Mouse (Mus musculus) intestine, embryonic 15.5 days (tissue): ENCODE data around the gene Agbl3. TPM values are rescaled to one million over a fixed set of nuclear protein-coding genes. Genes with fewer than 3 reads are reported as not detected.

Experiments used
- ATAC-seq: fragments of 200-750 bp; cut with Nextera tagmentation; 2 replicates; pipeline ENCODE4 v1.8.0; 2017; ENCODE audit warnings: moderate TSS enrichment, moderate library complexity
- H3K27ac ChIP-seq: fragments of 300-500 bp; sonication (generic); 2 replicates; pipeline ENCODE4 v1.5.1; 2015; ENCODE audit warnings: mild to moderate bottlenecking, inconsistent platforms
- H3K27me3 ChIP-seq: fragments of 300-500 bp; sonication (generic); replicated peaks from 2 replicates; pipeline ENCODE4 v1.6.1; 2015; ENCODE audit warnings: inconsistent platforms
- H3K36me3 ChIP-seq: fragments of 300-500 bp; sonication (generic); 2 replicates; pipeline ENCODE4 v1.6.1; 2015; ENCODE audit warnings: inconsistent platforms
- H3K4me1 ChIP-seq: fragments of 300-500 bp; sonication (generic); replicated peaks from 2 replicates; pipeline ENCODE4 v1.6.1; 2015; ENCODE audit warnings: inconsistent platforms
- H3K4me2 ChIP-seq: fragments of 300-500 bp; sonication (generic); replicated peaks from 2 replicates; pipeline ENCODE4 v1.6.1; 2015; ENCODE audit warnings: mild to moderate bottlenecking, inconsistent platforms
- H3K4me3 ChIP-seq: fragments of 300-500 bp; sonication (generic); replicated peaks from 2 replicates; pipeline ENCODE4 v1.5.1; 2015; ENCODE audit warnings: inconsistent platforms
- H3K9ac ChIP-seq: fragments of 300-500 bp; sonication (generic); 2 replicates; pipeline ENCODE4 v1.6.1; 2015; ENCODE audit warnings: inconsistent platforms
- H3K9me3 ChIP-seq: fragments of 300-500 bp; sonication (generic); 2 replicates; pipeline ENCODE4 v1.6.1; 2016; ENCODE audit warnings: inconsistent platforms
- WGBS: fragments of 180-500 bp; shearing (Covaris S2); methylation state at CpG from one replicate; pipeline ENCODE4 v1.1.7; 2015; 5-methylcytosine and 5-hydroxymethylcytosine counted together
- polyA plus RNA-seq: library from polyadenylated mRNA; unstranded; fragments of >200 nt; fragmentation: Nextera tagmentation; extraction: Ambion mirVana; gene quantifications from 2 replicates; pipeline ENCODE4 v1.2.1, GENCODE M21; 2015

The Agbl3 gene
- 4.0 and 4.7 TPM in 2 replicates for polyA plus RNA-seq

DNA sequence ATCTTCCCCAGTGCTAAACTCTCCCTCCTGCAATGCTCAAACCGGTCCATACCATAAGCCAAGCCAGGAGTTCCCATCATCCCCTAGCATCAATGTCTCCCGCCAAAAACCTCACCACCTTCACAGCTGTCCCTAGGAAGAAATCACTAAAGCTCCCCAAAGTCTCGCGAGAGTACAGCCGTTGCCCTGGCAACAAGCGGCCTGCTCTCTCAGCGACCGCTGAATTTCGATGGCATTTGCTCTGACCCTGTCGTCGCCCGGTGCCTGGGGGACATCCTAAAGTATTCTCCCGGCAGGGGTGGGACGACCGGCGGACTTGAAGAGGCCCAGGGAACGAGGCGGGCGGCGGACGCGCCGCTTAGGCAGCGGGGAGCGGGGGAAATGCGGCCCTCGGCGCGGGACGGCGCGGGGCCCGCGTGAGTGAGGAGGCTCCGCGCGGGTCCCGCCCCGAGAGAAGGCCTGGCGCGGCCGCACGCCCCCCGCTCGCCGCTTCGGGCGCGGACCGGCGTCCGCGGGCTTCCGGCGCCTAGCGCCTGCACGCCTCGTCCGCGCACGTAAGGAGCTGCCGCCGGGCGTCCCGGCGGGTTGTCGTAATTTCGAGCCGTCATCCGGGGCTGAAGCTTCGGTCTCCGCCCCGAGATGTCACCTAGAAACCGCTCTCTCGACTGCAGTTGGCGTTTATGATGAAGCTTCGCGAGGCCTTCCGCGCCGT, at the start of gene Agbl3:
Agbl3 (plus strand) TSS at position 202 of the 712 bp plus-strand sequence.
- WGBS = under 1% methylated on average over 65 of the region's 81 CpGs
- H3K4me2 ChIP-seq = peak within 1 kb of the TSS; percentile 81
- no peaks in the 10 kb centered on the region for H3K27me3 ChIP-seq
- peak within 1 kb of the TSS; percentile 77 for H3K9ac ChIP-seq
- peak within 1 kb of the TSS; percentile 97 for H3K27ac ChIP-seq
- no peaks in the 10 kb centered on the region for H3K4me1 ChIP-seq
- H3K36me3 ChIP-seq = no peaks in the 10 kb centered on the region
- H3K9me3 ChIP-seq = no peaks in the 10 kb centered on the region
- peak; percentile 95 for ATAC-seq
- peak within 1 kb of the TSS; percentile 63 for H3K4me3 ChIP-seq

GRCm38 (mm10) chr6:34731007-34731406, 49.2 kb upstream of the Agbl3 start:
- no peak overlapping the region for H3K27ac ChIP-seq
- H3K4me3 ChIP-seq = no peak overlapping the region
- H3K4me2 ChIP-seq = no peak overlapping the region
- no peak overlapping the region for H3K9ac ChIP-seq
- WGBS = 49% methylated on average over 6 of the region's 6 CpGs
- H3K36me3 ChIP-seq = no peaks in the 10 kb centered on the region
- H3K9me3 ChIP-seq = no peaks in the 10 kb centered on the region
- H3K4me1 ChIP-seq = peaks cover 15% of the 10 kb centered on the region
- H3K27me3 ChIP-seq = no peaks in the 10 kb centered on the region
- ATAC-seq = no peak

- Histone ChIP-seq H3K9me3 (no peaks in the 10 kb centered on the region), H3K27ac (no peak overlapping the region), H3K4me2 (no peak overlapping the region), H3K4me1 (peaks cover 15% of the 10 kb centered on the region), H3K36me3 (no peaks in the 10 kb centered on the region), H3K27me3 (no peaks in the 10 kb centered on the region), H3K4me3 (no peak overlapping the region), H3K9ac (no peak overlapping the region)
- no peak for ATAC-seq
- WGBS = 62% methylated on average over 9 of the region's 9 CpGs
Measured at GRCm38 (mm10) chr6:34731529-34731928, 48.7 kb upstream of the Agbl3 start.

DNA sequence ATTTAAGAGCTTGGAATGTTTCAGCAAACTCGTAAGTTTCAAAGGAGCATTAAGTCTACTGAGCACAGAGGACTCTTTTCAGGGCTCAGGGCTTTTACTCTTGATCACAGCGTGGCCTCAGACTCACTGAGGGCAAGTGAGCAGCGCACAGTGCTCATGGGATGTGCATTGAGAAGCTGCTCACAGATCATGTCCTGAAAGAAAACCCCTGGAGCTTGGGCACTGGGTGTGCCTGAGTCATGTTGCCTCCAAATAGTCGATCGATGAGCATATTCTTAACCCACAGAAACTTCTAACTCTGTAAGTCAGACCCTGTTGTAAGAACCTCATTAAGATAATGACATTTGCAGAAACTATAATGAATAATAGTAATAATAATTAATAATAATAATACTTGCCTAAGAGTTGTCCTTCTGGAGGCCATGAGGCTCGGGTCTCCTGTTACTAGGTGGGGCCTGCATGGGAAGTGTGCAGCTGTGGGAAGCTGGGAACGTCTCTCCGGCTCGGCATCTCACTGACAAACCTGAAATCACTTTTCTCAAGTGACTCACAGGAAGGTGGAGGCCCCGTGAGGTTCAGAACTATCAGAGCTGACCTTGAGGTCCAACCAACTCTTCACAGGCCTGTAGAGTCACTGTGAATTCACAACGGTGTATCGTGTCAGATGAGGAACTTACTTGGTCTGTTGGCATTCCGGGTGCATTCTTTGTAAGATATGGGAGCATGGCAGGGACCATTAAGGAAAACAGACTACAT, 45.1 kb upstream of the Agbl3 start:
- no peaks in the 10 kb centered on the region for H3K36me3 ChIP-seq

GRCm38 (mm10) chr6:34736934-34737333, 43.3 kb upstream of the Agbl3 start:
- H3K27me3 ChIP-seq = no peaks in the 10 kb centered on the region
- ATAC-seq = no peak
- no peak overlapping the region for H3K4me2 ChIP-seq
- H3K36me3 ChIP-seq = 0 out of 2 replicates have a peak, but pooled peaks cover 4% of the 10 kb centered on the region
- 46% methylated on average over 2 of the region's 2 CpGs for WGBS
- H3K4me3 ChIP-seq = no peak overlapping the region
- no peak overlapping the region for H3K27ac ChIP-seq
- H3K9ac ChIP-seq = no peak overlapping the region
- no peaks in the 10 kb centered on the region for H3K9me3 ChIP-seq
- H3K4me1 ChIP-seq = no peaks in the 10 kb centered on the region

More for the DNA sequence above, 45.1 kb upstream of the Agbl3 start:
- WGBS = 74% methylated on average over 13 of the region's 13 CpGs
- H3K4me1 ChIP-seq = peaks cover 3% of the 10 kb centered on the region
- no peak overlapping the region for H3K27ac ChIP-seq
- H3K4me3 ChIP-seq = no peak overlapping the region
- H3K9me3 ChIP-seq = no peaks in the 10 kb centered on the region
- H3K4me2 ChIP-seq = no peak overlapping the region
- ATAC-seq = no peak
- no peaks in the 10 kb centered on the region for H3K27me3 ChIP-seq
- H3K9ac ChIP-seq = no peak overlapping the region

DNA sequence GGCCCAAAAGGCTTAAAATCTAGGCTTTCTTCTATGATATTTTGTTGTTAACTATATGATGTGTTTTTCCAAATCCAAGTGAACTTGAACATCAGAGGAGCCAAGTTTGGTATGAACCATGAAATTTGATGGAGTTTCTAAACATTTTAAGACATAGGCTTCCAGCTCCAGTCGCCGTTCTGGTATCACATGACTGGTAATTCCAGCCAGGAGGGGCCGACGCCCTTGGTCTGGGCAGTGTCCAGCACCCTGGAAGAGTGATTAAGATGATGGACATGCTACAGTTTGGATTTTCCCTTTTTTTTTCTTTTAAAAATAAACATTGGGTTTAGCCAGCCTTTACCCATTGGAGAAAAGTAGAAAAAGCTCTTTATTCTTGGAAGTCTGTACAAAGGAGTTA, 36.3 kb upstream of the Agbl3 start:
- H3K36me3 ChIP-seq = 0 out of 2 replicates have a peak, but pooled peaks cover 4% of the 10 kb centered on the region
- WGBS = 62% methylated on average over 4 of the region's 4 CpGs

GRCm38 (mm10) chr6:34747846-34748245, 32.4 kb upstream of the Agbl3 start:
- Histone ChIP-seq H3K9me3 (no peaks in the 10 kb centered on the region), H3K4me2 (no peak overlapping the region), H3K4me1 (no peaks in the 10 kb centered on the region), H3K9ac (no peak overlapping the region), H3K27me3 (no peaks in the 10 kb centered on the region), H3K27ac (no peak overlapping the region), H3K36me3 (no peaks in the 10 kb centered on the region), H3K4me3 (no peak overlapping the region)
- 79% methylated on average over 6 of the region's 6 CpGs for WGBS
- no peak for ATAC-seq

More for the DNA sequence above, 36.3 kb upstream of the Agbl3 start:
- Histone ChIP-seq H3K27ac (no peak overlapping the region), H3K9me3 (no peaks in the 10 kb centered on the region), H3K4me2 (no peak overlapping the region), H3K27me3 (no peaks in the 10 kb centered on the region), H3K4me3 (no peak overlapping the region), H3K4me1 (no peaks in the 10 kb centered on the region), H3K9ac (no peak overlapping the region)
- ATAC-seq = no peak

DNA sequence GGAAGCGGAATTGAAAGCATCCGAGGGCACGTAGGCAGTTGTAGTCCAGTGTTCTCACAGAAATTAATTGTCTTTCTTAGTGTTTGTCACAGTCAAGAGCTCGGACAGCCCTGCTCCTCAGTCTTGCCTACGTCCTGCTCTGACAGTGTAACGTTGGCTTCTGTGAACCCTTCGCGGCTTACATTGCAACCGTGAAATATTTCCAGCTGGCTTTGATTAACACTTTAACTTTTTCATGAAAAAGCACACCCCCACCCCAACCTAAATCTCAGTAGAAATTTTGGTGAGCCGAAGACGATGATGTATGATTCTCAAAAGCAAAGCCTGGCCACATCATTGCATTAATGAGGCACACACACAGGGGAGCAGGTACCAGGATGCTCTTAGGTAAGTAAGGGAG, 31.7 kb upstream of the Agbl3 start:
- ATAC-seq = no peak
- Histone ChIP-seq H3K4me3 (no peak overlapping the region), H3K27ac (no peak overlapping the region), H3K27me3 (no peaks in the 10 kb centered on the region), H3K9ac (no peak overlapping the region), H3K4me1 (no peaks in the 10 kb centered on the region), H3K36me3 (no peaks in the 10 kb centered on the region), H3K4me2 (no peak overlapping the region), H3K9me3 (no peaks in the 10 kb centered on the region)
- WGBS = 87% methylated on average over 11 of the region's 11 CpGs

DNA sequence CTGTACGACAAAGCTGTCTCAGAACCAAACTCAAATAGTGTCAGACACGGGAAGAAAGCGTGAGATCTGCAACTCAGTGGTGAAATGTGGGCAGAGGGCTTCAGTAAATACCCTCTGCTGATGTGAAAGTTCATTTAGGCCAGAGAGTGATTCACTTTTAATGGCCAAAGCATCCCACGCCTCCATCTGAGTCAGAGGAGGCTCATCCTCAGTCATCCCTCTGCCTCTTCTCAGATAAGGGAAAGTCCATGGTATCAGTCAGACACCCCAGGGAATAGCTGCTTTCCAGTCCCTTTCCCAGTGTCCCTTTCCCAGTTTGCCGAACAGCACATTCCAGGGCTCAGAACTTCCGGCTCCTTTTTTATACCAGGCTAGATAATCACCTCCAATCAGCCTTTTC, 30.7 kb upstream of the Agbl3 start:
- no peak overlapping the region for H3K4me2 ChIP-seq

DNA sequence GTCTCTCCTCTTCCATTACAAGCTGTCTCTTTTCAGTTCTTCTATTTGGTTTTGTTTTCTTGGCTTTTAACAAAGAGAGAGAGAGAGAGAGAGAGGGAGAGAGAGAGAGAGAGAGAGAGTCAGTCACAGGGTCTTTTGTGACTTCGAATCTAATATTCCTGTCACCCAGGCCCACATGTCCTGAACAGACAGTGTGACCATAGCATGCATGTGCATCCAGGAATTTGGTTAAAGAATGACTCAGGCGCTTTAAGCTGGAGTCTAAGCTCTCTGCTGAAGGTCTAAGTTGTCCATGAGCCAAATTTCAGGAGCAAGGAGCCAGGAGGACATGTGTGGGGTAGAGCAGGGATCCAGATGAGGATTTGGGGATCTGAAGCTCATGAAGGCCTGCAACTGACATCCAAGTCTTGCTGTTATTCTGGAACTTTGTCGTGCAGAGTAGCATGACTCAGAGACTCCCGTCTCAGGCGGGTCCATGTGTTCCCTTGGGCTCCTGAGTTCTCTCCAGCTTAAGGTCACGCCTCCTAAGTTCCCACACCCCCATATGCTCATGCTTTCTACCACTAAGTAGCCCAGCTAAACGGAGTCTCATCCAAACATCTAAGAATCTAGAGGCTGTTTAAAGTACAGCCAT, 29.6 kb upstream of the Agbl3 start:
- no peaks in the 10 kb centered on the region for H3K27me3 ChIP-seq
- no peak overlapping the region for H3K4me2 ChIP-seq
- H3K36me3 ChIP-seq = no peaks in the 10 kb centered on the region
- whole genome bisulfite sequencing = 75% methylated on average over 7 of the region's 7 CpGs
- H3K4me3 ChIP-seq = no peak overlapping the region
- H3K9me3 ChIP-seq = no peaks in the 10 kb centered on the region
- no peaks in the 10 kb centered on the region for H3K4me1 ChIP-seq
- ATAC-seq = no peak
- H3K9ac ChIP-seq = no peak overlapping the region
- no peak overlapping the region for H3K27ac ChIP-seq

More for the DNA sequence above, 30.7 kb upstream of the Agbl3 start:
- H3K27me3 ChIP-seq = no peaks in the 10 kb centered on the region
- no peaks in the 10 kb centered on the region for H3K9me3 ChIP-seq
- no peak overlapping the region for H3K9ac ChIP-seq
- no peaks in the 10 kb centered on the region for H3K4me1 ChIP-seq
- no peak overlapping the region for H3K27ac ChIP-seq
- H3K36me3 ChIP-seq = no peaks in the 10 kb centered on the region
- no peak for ATAC-seq
- H3K4me3 ChIP-seq = no peak overlapping the region
- WGBS = 74% methylated on average over 6 of the region's 6 CpGs

GRCm38 (mm10) chr6:34751625-34752024, 28.6 kb upstream of the Agbl3 start:
- Histone ChIP-seq H3K4me1 (no peaks in the 10 kb centered on the region), H3K9me3 (no peaks in the 10 kb centered on the region), H3K36me3 (no peaks in the 10 kb centered on the region), H3K4me3 (no peak overlapping the region), H3K4me2 (no peak overlapping the region), H3K27me3 (no peaks in the 10 kb centered on the region), H3K27ac (no peak overlapping the region), H3K9ac (no peak overlapping the region)
- no peak for ATAC-seq

GRCm38 (mm10) chr6:34754448-34754847, 25.8 kb upstream of the Agbl3 start:
- no peak overlapping the region for H3K4me2 ChIP-seq
- no peaks in the 10 kb centered on the region for H3K9me3 ChIP-seq
- no peaks in the 10 kb centered on the region for H3K36me3 ChIP-seq
- no peaks in the 10 kb centered on the region for H3K4me1 ChIP-seq
- H3K9ac ChIP-seq = no peak overlapping the region
- H3K4me3 ChIP-seq = no peak overlapping the region
- WGBS = 20% methylated on average over 5 of the region's 5 CpGs
- no peak overlapping the region for H3K27ac ChIP-seq
- H3K27me3 ChIP-seq = no peaks in the 10 kb centered on the region
- peak; percentile 85 for ATAC-seq
